Mouse (Mus musculus) adrenal gland, postnatal 25 days (tissue): ENCODE results near the gene Sned1. TPM values are rescaled to one million over a fixed set of nuclear protein-coding genes. Genes with fewer than 3 reads are reported as not detected.
"Not testable (repeated sequence)": the region's sequence is repeated elsewhere in the genome, so short reads cannot be mapped to it uniquely, and the experiment has no call there.

Experiments used
- DNase-seq: peaks from one replicate; pipeline ENCODE4 v3.0.0; 2021; ENCODE audit warnings: mixed read lengths
- long read RNA-seq: library from polyadenylated mRNA; stranded (forward); transcript quantifications from one replicate; pipeline ENCODE4 v2.0.0, GENCODE M21; 2021
- total RNA-seq: library from RNA; stranded (reverse); gene quantifications from 2 replicates; pipeline ENCODE4 v1.2.3, GENCODE M21; 2021

Sned1 gene
- total RNA-seq = 32.5 and 34.1 TPM in 2 replicates
- long read RNA-seq, partial matches to known transcripts = 0 of 3 reads
- long read RNA-seq, other reads (novel, unspliced or antisense) = 3 of 3 reads

- DNase-seq = peak; percentile 93
Observed at GRCm38 (mm10) chr1:93235576-93236544, at the start of gene Sned1. Sned1 (plus strand) TSS chr1:93235841.

GRCm38 (mm10) chr1:93190726-93191305 lies 44.8 kb upstream of the Sned1 start:
- DNase-seq = no peak

- DNase-seq = no peak
Observed at GRCm38 (mm10) chr1:93194961-93195360, 40.7 kb upstream of the Sned1 start.

DNA sequence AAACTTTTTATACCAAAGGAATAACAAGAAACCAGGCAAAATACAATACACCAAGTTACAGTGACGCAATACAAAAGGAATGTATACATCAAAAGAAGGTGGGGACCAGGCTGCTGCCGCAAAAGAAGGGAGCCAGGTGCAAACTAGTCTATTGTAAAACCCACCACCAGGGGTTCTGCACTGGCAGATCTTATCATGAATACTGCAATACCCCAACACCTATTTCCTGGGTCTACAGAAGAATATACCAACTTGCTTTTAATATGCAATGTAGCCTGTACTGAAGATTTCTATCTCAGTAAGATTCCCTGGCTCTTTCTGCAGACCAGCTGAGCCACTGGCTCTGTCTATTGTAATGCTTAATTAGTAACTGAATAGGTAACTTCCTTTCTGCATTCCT lies 38.2 kb upstream of the Sned1 start:
- DNase-seq = not testable (repeated sequence)

DNA sequence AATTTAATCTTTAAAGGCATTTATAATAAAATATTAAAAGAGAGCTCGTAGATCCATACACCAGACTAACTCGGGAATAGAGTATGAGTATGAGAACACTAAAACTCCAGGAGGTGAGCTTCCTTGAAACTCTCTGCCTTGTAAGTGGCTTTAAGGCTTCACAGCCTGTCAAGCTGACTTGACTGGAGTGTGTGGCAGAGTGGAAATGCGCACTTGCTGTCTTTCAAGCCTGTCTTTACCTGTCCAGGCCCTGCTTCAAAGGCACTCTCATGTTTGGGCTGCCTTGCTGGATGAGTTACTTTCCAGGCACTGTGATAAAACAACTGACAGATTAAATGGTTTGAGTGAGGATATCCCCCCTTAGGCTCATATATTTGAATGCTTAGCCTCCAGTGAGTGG lies 37.7 kb upstream of the Sned1 start:
- DNase-seq = no peak

GRCm38 (mm10) chr1:93206277-93206970 lies 29.2 kb upstream of the Sned1 start:
- DNase-seq = no peak

DNA sequence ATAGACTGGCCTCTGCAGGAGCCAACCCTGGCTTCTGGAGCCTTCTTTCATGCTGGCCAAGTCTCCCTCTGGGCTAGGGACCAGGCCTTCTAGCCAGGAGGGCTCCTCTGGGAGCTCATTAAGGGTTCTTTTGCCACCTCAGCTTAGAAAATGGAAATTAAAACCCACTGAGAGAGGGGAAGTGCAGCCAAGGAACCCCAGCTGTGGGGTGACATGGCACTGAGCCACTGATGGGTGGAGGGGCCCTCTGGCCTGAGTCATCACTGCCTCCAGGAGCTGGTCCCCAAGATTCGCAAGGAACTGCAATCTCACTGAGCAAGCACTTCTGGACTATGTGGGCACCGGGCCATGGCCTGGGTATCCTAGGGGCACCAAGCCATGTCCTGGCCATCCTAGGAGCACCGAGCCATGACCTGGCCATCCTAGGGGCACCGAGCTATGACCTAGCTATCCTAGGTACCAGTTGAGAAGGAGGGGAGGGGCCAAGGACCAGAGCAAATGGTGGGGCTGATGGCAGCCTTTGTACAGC lies 28.0 kb upstream of the Sned1 start:
- DNase-seq = peak; percentile 33

GRCm38 (mm10) chr1:93210213-93210641 lies 25.4 kb upstream of the Sned1 start:
- DNase-seq = peak; percentile 70

DNA sequence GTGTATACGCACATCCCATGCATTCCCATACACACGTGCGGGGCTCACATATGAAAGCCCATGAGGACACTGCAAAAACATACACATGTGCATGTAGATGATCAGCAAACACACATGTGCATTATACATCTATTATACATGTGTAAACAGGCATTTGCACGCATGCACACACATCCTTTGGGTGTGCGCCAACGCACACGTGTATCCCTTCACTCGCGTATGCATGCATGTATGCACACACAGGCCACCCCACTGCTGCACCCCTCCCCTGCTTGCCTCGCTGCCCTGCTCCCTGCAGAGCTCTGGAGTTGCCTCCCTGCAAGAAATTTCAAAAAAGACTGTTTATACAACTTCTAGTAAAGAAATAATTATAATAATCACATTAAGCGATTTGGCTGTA lies 24.6 kb upstream of the Sned1 start:
- no peak for DNase-seq

DNA sequence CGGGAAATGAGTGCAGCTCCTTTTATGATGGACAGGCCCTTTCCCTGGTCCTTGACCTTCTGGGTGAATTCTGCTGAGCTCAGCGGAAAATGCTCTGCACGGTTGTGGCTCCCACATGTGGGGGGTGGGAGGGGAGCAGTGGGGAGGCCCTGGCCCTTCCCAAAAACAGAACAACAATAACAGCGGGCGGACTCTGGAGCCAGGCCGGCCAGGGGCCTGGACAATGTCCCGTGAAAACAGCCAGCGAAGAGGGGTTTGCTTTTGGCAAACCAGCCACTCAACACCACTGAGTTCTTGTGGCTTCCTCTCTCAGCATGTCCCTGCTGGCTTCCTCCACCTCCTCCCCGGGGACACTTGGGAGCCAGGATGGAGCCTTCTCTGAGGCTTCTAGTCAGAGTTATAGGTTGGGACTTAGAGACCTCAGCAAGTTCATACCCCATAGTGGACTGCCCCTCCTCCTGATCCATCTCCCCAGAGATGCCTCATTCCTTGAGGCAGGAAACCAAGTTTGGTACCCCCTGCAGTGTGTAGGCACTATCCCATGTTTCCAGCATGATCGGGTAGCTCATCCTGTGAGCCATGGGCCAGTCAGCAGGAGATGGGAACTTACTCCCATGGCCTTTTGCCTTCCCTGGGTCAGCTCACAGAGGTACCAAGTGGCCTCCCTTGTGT lies 24.0 kb upstream of the Sned1 start:
- peak; percentile 30 for DNase-seq

DNA sequence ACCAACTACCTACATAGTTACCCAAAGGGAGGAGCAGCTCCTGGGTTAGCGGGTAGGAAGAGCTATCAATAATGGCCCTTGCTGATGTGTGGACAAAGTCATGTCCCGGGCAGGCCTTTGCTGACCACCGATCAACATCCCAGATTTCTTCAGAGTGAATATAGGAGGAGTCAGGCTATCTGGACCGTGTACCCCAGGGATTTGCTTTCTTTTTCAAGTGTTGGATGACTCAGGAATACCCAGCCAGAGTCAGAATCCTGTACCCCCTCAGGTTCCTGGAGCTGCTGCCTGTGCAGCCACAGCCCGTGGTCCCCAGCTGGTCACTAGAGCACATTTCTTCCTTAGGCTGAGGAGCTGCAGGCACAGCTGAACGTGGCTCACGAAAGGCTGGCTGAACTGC lies 23.2 kb upstream of the Sned1 start:
- no peak for DNase-seq

DNA sequence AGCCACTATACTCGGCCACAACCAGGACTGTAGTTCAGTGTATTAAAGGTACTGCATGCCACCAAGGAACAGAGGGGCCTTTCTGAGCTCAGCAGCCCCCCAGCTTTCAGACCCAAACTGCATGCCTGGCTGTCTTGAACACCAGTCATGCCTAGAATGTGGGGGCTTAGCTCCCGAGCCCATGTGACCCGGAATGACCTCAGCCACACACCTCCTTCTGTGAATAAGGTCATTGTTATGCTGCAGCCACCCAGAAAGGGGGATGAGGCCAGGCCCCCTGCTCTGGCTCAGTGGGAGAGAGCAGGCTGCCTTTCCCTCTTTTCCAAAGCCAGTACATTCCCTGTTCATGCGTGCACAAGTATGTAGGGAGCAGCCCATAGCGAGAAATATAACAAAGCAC lies 21.0 kb upstream of the Sned1 start:
- DNase-seq = no peak

GRCm38 (mm10) chr1:93216839-93217497 lies 18.7 kb upstream of the Sned1 start:
- no peak for DNase-seq

DNA sequence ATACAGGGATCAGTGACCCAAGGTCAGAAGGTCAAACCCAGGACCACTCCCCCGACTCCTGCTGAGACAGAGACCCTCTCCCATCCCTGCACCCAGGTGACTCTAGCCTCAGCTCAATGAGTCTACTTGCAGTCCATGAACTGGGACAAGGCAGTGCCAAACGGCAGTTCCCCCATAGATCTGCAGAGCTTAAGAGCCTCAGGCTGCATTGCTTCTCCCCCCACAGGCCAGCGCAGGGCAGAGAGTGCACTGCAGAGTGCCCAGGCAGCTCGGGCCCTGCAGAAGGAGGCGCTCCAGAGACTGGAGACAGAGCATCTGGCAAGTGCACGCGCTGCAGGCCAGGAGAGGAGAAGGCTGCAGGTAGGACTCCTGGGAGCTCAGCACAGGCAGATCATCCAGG lies 18.1 kb upstream of the Sned1 start:
- DNase-seq = no peak

DNA sequence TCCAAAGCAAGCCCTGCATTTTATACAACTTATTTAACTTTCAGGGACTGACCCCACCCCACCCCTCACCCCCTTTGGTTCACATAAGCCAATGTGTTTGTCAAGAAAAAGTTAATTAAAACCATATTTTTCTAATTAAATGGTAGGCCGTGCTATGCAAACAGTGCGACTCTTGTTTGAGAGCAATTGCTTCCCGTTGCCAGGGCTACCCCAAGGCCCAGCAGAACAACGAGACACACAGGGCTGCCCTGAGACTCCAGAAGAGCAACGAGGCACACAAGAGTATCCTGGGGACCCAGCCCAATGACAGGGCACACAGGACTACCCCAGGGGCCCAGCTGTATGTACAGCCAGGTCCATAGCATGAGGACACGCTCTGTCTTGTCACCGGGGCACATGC lies 14.9 kb upstream of the Sned1 start:
- no peak for DNase-seq

- DNase-seq = peak; percentile 67
Observed at GRCm38 (mm10) chr1:93223972-93224371, 11.7 kb upstream of the Sned1 start.

GRCm38 (mm10) chr1:93225226-93225625 lies 10.4 kb upstream of the Sned1 start:
- no peak for DNase-seq

DNA sequence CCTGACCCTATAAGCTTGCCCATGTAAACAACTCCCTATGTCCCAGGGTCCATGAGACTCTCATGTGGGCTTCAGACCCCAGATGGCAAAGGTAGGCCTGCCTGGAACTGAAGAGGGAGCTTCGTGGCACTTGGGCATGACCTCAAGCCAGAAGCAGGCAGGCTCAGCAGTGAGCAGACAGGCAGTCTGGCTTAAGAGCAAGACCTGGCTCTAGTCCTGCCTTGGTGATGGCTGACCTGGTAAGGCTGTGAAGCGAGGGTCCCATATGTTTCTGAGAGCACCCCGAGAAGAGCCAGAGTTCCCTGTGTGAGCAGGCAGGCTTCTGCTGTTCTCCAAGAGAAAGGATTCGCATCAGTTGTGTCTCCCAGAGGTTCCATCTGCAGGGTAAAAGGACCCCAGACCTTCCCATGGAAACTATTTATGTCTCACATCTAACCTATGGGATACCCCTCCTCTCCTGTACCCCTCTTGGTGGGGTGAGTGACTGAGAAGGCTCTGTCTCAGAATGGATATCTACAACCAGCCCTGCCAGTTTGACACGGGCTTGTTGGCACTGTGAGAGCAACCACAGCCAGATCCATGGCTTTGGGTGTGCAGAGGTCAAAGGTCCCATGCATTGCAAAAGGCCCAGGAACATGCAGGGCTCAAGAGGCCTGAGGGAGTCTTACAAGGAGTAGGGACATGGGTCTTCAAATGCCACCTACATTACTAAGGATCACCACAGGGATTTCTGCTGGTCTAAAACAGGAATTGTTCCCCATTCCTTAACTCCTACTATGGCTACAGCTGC lies 9.7 kb upstream of the Sned1 start:
- DNase-seq = no peak

DNA sequence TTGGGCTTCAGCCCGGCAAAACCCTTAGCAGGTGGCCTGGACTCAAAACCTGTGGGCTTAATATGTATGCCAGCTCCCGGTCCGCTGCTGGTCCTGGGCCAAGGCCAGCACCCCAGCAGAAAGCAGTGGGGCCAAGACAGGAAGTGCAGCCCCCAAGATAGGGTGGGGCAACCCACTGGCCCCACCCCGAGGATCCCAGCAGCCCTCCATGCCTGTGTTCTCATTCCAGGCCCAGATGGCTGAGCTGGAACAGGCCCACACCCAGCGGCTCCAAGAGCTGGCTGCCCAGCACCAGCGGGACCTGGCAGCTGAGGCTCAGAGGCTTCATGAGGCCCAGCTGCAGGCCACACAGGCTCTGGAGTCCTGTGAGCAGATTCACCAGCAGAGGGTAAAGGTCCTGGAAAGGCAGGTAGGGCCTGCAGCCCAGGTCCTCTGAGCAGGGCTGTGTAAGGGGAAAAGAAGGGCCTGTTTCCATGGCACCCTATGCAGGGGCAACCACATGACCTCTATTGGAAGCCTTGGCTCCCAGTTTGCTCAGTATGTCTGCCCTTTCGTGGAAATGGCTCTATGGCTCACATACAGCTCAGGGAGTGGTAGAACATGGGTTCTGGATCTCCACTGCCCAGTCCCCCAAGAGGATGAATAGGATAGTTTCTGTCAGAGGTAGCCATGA lies 8.2 kb upstream of the Sned1 start:
- DNase-seq = peak; percentile 29

GRCm38 (mm10) chr1:93227976-93228365 lies 7.7 kb upstream of the Sned1 start:
- DNase-seq = no peak
